Mouse (Mus musculus): ENCODE measurements around the gene Farp2.

DNA sequence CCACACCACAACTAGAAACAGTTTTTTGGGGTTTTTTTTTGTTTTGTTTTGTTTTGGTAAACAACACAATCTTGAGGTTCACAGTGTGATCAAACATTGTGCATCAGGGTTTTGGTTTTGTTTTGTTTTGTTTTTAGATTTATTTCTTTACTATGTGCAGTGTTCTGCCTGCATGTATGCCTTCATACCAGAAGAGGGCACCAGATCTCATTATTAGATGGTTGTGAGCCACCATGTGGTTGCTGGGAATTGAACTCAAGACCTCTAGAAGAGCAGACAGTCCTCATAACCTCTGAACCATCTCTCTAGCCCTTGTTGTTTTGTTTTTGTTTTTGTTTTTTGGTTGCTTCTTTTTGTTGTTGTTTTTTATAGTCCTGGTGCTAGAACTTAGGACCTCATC, 82.1 kb downstream of the Farp2 start:
- no peak for TF ChIP-seq EP300 (IDR thresholded peaks at IDR 0.05; ENCODE audit: low read depth)
- TF ChIP-seq CTCF (IDR thresholded peaks at IDR 0.05; ENCODE audit: low read depth) = peak; percentile 19; the same call in 1 of the 2 replicates
